Mouse (Mus musculus) spleen, adult 18-20 months (tissue): ENCODE results near the gene Prrt1.
A peak's percentile ranks its signal among the peaks of the same experiment; 100 is the strongest.

Experiments used
- DNase-seq, 2 experiments: peaks; one replicate each; pipeline ENCODE4 v3.0.0; 2022; ENCODE audit warnings: mixed read lengths in 2 of 2

Gene Prrt1

GRCm38 (mm10) chr17:34629221-34629751, at the start of gene Prrt1:
Gene Prrt1 (plus strand): TSS chr17:34629533.
- no peak for DNase-seq

- no peak for DNase-seq
These were observed 46.8 kb upstream of the Prrt1 start for GRCm38 (mm10) chr17:34582528-34582927.

GRCm38 (mm10) chr17:34583397-34583796, 45.9 kb upstream of the Prrt1 start:
- DNase-seq = peak in 1 of 2 experiments; percentile 4

DNA sequence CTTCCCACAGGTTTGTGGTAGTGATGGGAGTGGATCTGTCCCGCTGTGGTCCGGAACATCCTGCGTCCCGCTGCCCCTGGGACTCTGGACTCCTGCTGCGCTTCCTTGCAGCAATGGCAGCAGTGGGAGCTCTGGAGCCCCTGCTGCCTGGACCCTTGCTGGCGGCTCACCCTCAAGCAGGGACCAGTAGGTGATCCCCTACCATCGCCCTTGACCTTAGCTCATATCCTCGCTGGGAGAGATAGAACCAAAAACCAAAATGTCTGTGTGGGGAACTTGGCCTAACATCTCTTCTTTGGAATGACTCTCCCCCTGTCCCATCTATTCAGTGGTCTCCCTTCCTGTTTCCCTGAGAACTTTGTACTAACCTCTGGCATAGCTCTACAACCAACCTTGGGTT, 45.5 kb upstream of the Prrt1 start:
- no peak for DNase-seq

GRCm38 (mm10) chr17:34585121-34585520, 44.2 kb upstream of the Prrt1 start:
- no peak for DNase-seq

DNA sequence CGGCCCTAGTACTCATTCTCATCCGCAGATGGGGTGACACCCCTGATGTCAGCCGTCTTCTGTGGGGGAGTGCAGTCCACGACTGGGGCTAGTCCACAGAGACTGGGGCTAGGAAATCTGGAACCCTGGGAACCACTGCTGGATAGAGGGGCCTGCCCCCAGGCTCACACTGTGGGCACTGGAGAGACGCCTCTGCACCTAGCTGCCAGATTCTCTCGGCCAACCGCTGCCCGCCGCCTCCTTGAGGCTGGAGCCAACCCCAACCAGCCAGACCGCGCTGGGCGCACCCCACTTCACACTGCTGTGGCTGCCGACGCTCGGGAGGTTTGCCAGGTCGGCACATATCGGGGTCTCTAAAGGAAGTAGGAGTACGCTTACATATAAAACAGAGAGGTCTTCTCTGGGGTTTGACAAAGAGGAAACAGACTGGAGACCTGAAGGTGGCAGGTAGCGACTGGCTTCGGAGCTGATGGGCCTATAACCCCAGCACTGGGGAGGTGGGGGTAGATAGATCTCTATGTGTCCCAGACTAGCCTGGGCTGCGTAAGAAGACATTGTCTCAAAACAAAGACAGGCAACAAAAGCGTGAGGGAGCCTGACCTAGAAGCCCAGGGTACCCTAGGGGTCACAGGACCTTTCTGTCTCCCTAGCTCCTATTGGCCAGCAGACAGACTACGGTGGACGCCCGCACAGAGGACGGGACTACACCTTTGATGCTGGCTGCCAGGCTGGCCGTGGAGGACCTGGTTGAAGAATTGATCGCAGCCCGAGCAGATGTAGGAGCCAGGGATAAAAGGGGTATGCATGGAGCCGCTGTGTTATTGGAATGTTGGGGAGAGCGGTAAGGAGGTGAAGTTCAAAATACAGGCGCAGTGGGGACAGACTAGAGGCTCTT, 43.2 kb upstream of the Prrt1 start:
- DNase-seq = peak in 1 of 2 experiments; percentile 5

DNA sequence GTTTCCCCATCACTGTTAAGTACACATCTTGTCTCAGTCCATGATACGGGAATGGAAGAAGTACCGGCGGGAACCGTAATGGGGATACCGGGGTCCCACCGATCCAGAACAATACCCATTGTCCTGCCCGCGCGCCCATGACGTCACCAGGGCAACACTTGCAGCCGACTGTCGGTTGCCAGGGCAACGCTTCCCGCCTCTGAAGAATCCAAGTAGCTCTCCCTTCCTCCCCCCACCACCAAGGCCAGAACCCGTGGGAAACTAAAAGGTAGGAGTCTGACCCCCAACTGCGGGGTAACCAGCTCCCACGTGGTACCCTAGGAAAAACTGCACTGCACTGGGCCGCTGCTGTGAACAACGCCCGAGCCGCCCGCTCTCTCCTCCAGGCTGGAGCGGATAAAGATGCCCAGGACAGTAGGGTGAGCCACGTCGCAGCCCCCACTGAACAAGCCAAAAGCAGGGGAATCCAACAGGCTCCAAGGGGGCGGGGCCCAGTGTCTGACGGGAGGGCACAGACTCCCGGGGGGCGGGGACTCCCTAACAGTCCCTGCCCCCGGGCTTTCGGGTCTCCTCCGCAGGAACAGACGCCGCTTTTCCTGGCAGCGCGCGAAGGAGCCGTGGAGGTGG, 42.4 kb upstream of the Prrt1 start:
- DNase-seq = peak; percentile 61 to 92

DNA sequence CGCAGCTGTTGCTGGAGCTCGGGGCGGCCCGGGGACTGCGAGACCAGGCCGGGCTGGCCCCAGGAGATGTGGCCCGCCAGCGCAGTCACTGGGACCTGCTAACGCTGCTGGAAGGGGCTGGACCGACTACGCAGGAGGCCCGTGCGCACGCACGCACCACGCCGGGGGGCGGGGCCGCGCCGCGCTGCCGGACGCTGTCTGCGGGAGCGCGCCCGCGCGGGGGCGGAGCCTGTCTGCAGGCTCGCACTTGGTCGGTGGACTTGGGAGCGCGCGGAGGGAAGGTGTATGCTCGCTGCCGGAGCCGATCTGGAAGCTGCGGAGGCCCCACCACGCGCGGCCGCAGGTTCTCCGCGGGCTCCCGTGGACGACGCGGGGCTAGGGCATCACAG, 41.9 kb upstream of the Prrt1 start:
- peak; percentile 96 to 99 for DNase-seq

DNA sequence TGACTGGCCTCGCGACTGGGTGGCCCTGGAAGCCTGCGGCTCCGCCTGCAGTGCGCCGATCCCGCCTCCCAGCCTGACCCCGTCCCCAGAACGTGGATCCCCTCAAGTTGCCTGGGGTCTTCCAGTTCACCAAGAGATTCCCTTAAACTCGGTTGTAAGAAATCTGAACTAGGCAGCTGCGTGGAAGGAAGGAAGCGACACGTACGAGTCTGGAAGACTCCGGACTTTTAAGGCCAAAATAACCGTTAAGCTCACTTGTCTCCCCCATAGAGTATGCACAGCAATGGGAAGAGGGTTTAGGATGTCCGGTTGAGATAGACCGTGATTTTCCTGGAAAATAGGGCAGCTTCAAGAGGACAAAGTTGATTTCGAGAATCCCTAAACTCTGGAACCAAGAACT, 41.5 kb upstream of the Prrt1 start:
- DNase-seq = no peak

GRCm38 (mm10) chr17:34588767-34589166, 40.6 kb upstream of the Prrt1 start:
- DNase-seq = no peak

- DNase-seq = no peak
These were observed 40.1 kb upstream of the Prrt1 start for GRCm38 (mm10) chr17:34589206-34589605.

DNA sequence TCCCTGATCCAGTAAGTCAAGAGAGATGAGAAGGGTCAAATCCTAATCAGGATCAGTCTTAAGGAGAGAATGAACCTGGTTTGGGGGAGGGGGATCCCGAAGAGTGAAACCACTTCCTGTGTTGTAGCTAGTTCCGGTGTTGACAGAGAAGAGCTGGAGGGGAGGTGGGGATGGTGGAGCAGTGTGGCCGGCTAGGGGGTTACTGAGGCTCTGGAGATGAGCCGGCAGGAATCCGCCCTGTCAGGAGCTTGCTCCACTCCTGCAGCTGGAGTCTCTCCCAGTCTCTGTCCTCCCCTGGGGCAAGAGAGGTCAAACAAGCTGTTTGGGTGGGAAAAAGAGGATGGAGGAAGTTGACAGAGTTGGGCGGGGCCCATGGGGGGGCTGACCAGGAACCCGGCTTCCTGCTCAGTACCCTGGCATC, 39.6 kb upstream of the Prrt1 start, which contains the start of gene Gpsm3:
TSS of gene Gpsm3 (plus strand) at position 126 of the 421 bp plus-strand sequence.
- DNase-seq = peak; percentile 63 to 76

- DNase-seq = peak in 1 of 2 experiments; percentile 36
These were observed 39.0 kb upstream of the Prrt1 start for GRCm38 (mm10) chr17:34590154-34590987.

DNA sequence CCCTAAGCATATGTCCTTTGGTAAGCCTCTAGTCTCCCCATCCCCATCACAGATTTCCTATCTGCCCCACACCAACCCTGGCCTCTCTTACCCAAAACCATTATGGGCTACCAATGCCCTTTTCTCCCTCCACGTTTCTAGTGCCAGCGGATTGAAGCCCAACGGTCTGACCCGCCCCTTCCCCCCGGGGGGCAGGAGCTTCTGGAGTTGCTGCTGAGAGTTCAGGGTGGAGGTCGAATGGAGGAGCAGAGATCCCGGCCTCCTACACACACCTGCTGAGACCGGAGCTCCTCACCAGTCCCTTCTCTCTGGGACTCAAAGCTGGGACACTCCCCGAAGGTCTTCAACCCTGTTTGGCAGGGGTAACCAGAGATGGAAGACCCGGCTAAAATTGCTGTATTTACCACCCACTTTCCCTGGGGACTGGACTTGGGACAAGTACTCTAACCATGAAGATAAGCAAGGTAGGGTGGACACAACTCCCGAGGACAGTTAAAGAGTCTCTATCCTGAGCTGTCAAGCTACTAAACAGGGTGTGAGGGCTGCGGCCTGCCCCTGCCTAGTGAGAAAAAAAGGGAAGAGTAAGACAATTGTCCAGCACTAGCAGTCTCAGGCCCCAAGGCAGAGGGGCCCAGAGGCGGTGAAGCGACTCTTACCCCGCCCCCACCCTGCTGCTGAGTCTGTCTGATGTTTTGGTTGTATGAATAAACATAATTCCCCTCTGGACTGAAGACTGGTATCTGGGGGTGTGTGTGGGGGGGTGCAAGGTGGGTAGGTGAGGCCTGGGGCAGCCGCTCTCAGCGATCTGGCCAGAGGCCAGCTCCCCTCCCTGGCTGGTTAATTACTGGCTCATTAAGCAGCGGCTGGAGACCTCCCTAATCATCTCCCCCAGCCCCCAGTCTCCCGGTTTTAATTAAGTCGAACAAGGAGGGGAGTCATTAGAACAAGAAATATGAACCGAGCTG, 38.0 kb upstream of the Prrt1 start, which contains the start of gene Pbx2:
TSS of gene Pbx2 (plus strand) at position 238 of the 965 bp plus-strand sequence.
- DNase-seq = peak in 1 of 2 experiments; percentile 41

GRCm38 (mm10) chr17:34591994-34592375, 37.3 kb upstream of the Prrt1 start:
- peak; percentile 83 to 91 for DNase-seq

DNA sequence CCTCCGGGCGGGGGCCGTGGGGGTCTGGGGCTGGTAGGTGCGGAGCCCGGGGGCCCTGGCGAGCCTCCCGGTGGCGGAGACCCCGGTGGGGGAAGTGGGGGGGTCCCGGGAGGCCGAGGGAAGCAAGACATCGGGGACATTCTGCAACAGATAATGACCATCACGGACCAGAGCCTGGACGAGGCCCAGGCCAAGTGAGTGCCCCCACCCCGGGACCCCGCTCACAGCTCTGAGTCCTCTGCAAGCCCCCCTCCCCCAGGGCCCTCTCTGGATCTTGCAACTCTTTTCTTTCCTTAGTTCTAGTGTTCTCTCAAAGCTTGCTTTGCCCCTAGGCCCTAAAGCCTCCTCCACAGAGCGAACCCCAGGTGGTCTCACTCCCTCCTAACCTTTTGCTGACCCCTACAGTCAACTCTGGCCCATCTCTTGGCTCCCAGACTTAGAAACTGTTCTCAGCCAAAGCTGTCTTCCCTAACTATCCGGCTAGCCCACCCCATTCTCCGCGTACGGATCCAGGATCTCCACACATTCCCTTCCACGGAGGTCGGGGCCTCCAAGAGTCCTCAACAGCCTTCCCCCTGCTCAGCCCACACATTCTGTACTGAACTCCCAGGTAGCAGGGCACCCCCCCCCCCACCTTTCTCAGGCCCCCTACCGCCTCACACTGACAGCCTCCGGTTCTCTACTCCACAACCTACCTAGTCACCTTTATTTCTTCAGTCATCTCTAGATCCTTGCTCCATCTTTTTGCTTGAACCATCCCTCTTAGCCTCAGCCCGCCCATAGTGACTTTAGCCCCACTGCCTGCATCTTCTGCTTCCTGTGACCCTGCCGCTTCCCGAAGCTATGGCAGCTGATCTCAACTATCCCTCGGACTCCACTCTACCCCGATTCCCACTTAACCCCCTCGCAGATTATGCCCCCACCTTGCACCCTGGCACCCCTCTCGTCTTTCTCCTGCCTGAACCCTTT, 36.5 kb upstream of the Prrt1 start:
- DNase-seq = no peak

DNA sequence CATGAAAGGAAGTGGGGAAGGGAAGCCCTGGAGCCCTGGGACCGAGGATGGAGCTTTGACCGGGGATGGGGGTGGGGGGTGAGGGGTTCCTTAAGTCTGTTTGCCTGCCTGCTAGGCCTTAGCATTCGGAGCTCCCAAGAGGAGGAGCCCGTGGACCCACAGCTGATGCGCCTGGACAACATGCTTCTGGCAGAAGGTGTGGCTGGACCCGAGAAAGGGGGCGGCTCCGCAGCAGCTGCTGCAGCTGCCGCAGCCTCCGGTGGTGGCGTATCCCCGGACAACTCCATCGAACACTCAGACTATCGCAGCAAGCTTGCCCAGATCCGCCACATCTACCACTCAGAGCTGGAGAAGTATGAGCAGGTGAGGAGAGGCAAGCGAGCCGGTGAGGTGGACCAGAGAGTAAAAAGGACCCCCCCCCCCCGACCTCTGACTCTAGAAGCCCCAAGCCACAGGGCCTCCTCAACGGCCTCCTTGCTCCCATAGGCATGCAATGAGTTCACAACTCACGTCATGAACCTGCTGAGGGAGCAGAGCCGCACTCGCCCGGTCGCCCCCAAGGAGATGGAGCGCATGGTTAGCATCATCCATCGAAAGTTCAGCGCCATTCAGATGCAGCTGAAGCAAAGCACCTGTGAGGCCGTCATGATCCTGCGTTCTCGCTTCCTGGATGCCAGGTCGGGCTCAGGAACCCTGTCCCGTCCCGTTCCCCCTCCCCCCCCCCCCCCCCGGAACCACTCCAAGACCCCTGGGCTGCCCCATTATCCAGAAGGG, 35.4 kb upstream of the Prrt1 start:
- DNase-seq = no peak

- DNase-seq = no peak
These were observed 33.2 kb upstream of the Prrt1 start for GRCm38 (mm10) chr17:34596098-34596497.

DNA sequence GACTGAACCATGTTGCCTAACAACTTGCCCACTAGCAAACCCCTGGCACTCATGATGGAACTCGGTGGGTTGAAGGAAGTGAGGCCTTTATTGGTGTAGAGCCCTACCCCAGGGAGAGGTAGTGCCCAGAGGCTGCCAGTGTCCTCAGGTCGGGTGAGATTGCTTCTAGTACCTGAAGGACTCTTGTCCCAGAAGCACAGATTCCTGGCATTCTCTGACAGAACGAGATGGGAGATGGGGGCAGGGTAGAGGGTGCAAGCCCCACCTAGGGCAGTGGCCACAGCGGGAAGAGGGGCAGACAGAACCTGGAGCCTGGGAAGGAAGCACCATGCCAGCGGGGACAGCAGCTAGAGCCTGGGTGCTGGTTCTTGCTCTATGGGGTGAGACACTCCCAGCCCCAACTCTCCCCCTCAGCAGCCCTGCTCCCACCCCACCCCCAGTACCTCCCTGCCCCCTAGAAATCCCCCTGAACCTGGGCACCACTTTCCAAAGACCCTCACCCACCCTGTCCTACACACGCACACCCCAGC, 31.7 kb upstream of the Prrt1 start, which contains the start of gene Ager:
TSS of gene Ager (plus strand) at position 297 of the 530 bp plus-strand sequence.
- no peak for DNase-seq
